In genomic region chr17:66404883-66405590, GRCm38 (mm10) we compare ENCODE assay signal across 8 mouse cellular contexts. TPM values are rescaled to one million over a fixed set of nuclear protein-coding genes. Genes with fewer than 3 reads are reported as not detected.
DNase-seq lines count a peak whose midpoint lies in the region; ATAC-seq lines count a peak whose summit lies in the region.

No protein-coding gene starts in this region.

- H3K4me2 ChIP-seq in forebrain, embryonic 15.5 days (replicated peaks): no peak overlapping the region
- H3K4me2 ChIP-seq in intestine, embryonic 15.5 days (replicated peaks): peak overlapping the region; percentile 15

- H3K9ac ChIP-seq in forebrain, embryonic 15.5 days (replicated peaks): no peak overlapping the region
- no peak overlapping the region for H3K9ac ChIP-seq in intestine, embryonic 15.5 days

- H3K36me3 ChIP-seq in forebrain, embryonic 15.5 days: 0 out of 2 replicates have a peak, but pooled peaks cover 3% of the 10 kb centered on the region
- H3K36me3 ChIP-seq in intestine, embryonic 15.5 days: no peaks in the 10 kb centered on the region

- no peaks in the 10 kb centered on the region for H3K27me3 ChIP-seq in forebrain, embryonic 15.5 days
- no peaks in the 10 kb centered on the region for H3K27me3 ChIP-seq in intestine, embryonic 15.5 days (replicated peaks)

- H3K27ac ChIP-seq in forebrain, embryonic 15.5 days (replicated peaks): peak overlapping the region; percentile 13; the same call in 1 of the 2 replicates
- H3K27ac ChIP-seq in intestine, embryonic 15.5 days: peak overlapping the region; percentile 23; the same call in 1 of the 2 replicates

- DNase-seq in left cerebral cortex, postnatal 10 days (ENCODE audit: extremely low spot score in 1 of 2, low spot score in 2 of 2): peak; percentile 27 to 86
- DNase-seq in left cerebral cortex, postnatal 36 days (ENCODE audit: low spot score in 2 of 2): no peak
- peak; percentile 31 to 64 for DNase-seq in adrenal gland, postnatal 4 days (ENCODE audit: low spot score in 2 of 2)
- DNase-seq in lung, postnatal 36 days: peak; percentile 84
- DNase-seq in testis, postnatal 10 days (ENCODE audit: low spot score): peak; percentile 84
- no peak for DNase-seq in T-cell, adult 2 months (ENCODE audit: low spot score)

- no peak for ATAC-seq in forebrain, embryonic 15.5 days (replicated peaks)
- ATAC-seq in intestine, embryonic 15.5 days: peak; percentile 52; the same call in 1 of the 2 replicates

- intact Hi-C loops in left cerebral cortex, postnatal 10 days (cut with DNase I): no loop called here
- intact Hi-C loops in left cerebral cortex, postnatal 36 days (cut with DNase I): no loop called here

- 18% methylated on average over 10 of the region's 10 CpGs for WGBS in forebrain, embryonic 15.5 days
- WGBS in intestine, embryonic 15.5 days: 22% methylated on average over 10 of the region's 10 CpGs

- H3K9me3 ChIP-seq in forebrain, embryonic 15.5 days: no peaks in the 10 kb centered on the region
- no peaks in the 10 kb centered on the region for H3K9me3 ChIP-seq in intestine, embryonic 15.5 days

- no peak overlapping the region for H3K4me3 ChIP-seq in forebrain, embryonic 15.5 days
- no peak overlapping the region for H3K4me3 ChIP-seq in intestine, embryonic 15.5 days (replicated peaks)

- H3K4me1 ChIP-seq in forebrain, embryonic 15.5 days: peaks cover 33% of the 10 kb centered on the region
- H3K4me1 ChIP-seq in intestine, embryonic 15.5 days (replicated peaks): peaks cover 31% of the 10 kb centered on the region

RNA-seq across cellular contexts. Expression of gene Mtcl1, which starts 44.5 kb away (rescaled TPM):
- 10 to 100 TPM; 65.9 to 67.3 TPM for total RNA-seq in left cerebral cortex, postnatal 10 days (2021)
- total RNA-seq in left cerebral cortex, postnatal 36 days (2021): 100 to 1,000 TPM in 1 of 2 experiments, 10 to 100 TPM in 1; 95.3 to 117 TPM
- 10 to 100 TPM; 20.5 to 21.7 TPM for total RNA-seq in adrenal gland, postnatal 4 days (2021)
- 33.5 and 35.5 TPM in 2 replicates for polyA plus RNA-seq in forebrain, embryonic 15.5 days (2015; fragmentation: Nextera tagmentation; extraction: Ambion mirVana)
- polyA plus RNA-seq in intestine, embryonic 15.5 days (2015; fragmentation: Nextera tagmentation; extraction: Ambion mirVana): 5.0 and 5.5 TPM in 2 replicates

Comparison
In these comparisons a context has a peak if more than half of its experiments do, and no peak if none do; other contexts are left out.
1. DNase-seq: peak in left cerebral cortex, postnatal 10 days (2 of 2), adrenal gland, postnatal 4 days (2 of 2), lung, postnatal 36 days (single experiment) and testis, postnatal 10 days (single experiment); none in left cerebral cortex, postnatal 36 days (0 of 2) and T-cell, adult 2 months (single experiment).